Mouse (Mus musculus): Measurements from ENCODE around the gene Tspan1. TPM values are rescaled to one million over a fixed set of nuclear protein-coding genes. Genes with fewer than 3 reads are reported as not detected.

The Tspan1 gene
- polyA plus RNA-seq, 1 experiment from 2014 or later: 0.17 TPM

DNA sequence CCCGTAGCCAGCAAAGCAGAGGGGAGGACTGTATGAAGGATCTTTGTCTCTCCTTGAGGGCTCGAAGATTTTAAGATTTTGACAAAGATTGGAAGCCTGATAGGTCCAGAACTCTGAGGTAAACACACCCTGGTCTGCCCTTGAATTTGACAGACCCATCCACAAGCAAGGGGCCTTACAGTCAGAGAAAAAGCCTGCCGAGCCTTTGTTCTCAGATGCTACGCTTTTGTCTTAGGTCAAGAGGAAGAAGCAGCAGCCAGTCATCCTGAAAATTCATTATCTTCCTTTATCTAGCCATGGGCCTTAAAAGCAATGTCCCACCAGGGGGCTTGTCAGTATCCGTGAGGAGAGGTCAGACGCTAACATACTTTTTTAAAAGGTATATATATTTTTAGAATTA, 39.4 kb downstream of the Tspan1 start:
- no peaks in the 10 kb centered on the region for H3K27me3 ChIP-seq (ENCODE audit: control insufficient read depth, insufficient read depth, low read length)
- ATAC-seq (ENCODE audit: insufficient number of reproducible peaks, low FRiP score, low TSS enrichment, low read depth) (no peak), DNase-seq (ENCODE audit: low spot score) (no peak)
- H3K4me1 ChIP-seq (ENCODE audit: control insufficient read depth, insufficient read depth, low read length): peaks cover 5% of the 10 kb centered on the region; the same call in 1 of the 2 replicates
- H3K9me3 ChIP-seq (ENCODE audit: control insufficient read depth, low read length): no peaks in the 10 kb centered on the region
- 85% methylated on average over 6 of the region's 6 CpGs for WGBS
- H3K4me2 ChIP-seq (ENCODE audit: low read depth, severe bottlenecking): no peak overlapping the region
- no peaks in the 10 kb centered on the region for H3K36me3 ChIP-seq (ENCODE audit: control insufficient read depth, insufficient read depth, low read length)
- no peak overlapping the region for H3K4me3 ChIP-seq (ENCODE audit: low read depth, low read length)
- H3K9ac ChIP-seq (ENCODE audit: low read length): no peak overlapping the region
- H3K27ac ChIP-seq (replicated peaks; ENCODE audit: low read depth, low read length): no peak overlapping the region

DNA sequence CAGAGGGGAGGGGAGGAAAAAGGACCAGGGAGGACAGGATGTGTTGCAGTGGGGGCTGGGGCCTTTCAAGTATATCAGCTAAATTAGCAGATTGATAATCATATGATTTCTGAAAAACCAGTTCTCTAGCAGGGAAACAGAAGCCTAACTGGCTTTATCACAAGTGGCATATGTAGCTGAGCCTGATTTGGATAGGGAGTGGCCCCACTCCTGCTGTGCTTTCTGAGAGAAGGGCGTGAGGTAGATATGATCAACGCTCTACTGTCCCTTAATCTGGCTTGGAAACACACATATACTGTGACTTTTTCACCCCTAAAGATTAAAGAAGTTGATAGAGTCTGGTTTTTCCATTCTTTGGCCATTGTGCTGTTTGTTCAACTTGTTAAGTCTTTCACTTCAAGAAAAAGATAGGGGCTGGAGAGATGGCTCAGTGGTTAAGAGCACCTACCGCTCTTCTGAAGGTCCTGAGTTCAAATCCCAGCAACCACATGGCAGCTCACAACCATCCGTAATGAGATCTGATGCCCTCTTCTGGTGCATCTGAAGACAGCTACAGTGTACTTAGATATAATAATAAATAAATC, 41.5 kb downstream of the Tspan1 start:
- H3K27me3 ChIP-seq (ENCODE audit: control insufficient read depth, insufficient read depth, low read length): no peaks in the 10 kb centered on the region
- H3K36me3 ChIP-seq (ENCODE audit: control insufficient read depth, insufficient read depth, low read length): no peaks in the 10 kb centered on the region
- H3K4me2 ChIP-seq (ENCODE audit: low read depth, severe bottlenecking): no peak overlapping the region
- DNase-seq (ENCODE audit: low spot score) (no peak), ATAC-seq (ENCODE audit: insufficient number of reproducible peaks, low FRiP score, low TSS enrichment, low read depth) (no peak)
- 93% methylated on average over 4 of the region's 4 CpGs for WGBS
- no peak overlapping the region for H3K27ac ChIP-seq (replicated peaks; ENCODE audit: low read depth, low read length)
- H3K4me1 ChIP-seq (ENCODE audit: control insufficient read depth, insufficient read depth, low read length): peaks cover 8% of the 10 kb centered on the region; the same call in 1 of the 2 replicates
- H3K9ac ChIP-seq (ENCODE audit: low read length): no peak overlapping the region
- no peak overlapping the region for H3K4me3 ChIP-seq (ENCODE audit: low read depth, low read length)
- no peaks in the 10 kb centered on the region for H3K9me3 ChIP-seq (ENCODE audit: control insufficient read depth, low read length)

DNA sequence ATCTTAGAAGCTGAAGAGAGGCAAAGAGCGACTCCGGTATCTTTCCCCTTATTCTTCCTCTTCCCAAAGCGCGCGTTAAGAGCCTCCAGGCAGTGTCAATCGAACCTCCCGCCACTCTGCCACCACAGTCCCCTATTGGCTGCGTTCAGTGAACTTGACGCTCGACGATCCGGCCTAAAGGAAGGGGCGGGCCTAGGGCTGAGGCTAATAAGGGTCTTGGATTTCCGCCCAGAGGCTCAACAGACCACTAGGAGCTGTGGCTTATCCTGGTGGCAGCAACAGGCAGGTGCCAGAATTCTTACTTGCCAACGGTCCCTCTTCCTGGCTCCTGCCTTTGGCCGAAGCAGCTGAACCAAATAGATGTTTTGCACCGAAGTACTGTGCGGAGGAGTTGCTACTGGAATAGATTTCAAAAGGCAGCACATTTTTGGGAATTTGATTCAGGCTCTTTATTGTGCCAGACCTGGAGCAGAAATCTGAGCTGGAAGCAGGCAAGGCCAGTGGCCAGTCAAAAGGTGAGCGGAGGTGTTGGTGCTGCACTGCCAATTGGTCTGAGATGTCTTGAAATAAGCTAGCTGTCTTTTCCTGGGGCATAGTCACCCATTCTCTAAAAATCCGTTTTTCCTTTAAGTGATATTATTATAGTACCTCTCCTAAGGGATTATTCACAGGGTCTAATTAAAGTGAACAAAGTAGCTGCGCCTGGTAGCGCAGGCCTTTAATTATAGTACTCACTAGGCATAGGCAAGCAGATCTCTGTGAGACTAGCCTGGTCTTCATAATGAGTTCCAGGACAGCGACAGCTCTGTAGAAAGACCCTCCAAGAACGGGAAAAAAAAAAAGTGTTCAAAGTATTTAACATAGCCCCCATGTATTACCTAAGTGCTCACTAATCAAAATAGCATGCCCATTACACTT, 43.5 kb downstream of the Tspan1 start, which contains the start of the genes Rad54l and Pomgnt1:
TSS of gene Rad54l (minus strand) at position 89 of the 918 bp plus-strand sequence.
TSS of gene Pomgnt1 (plus strand) at position 239 of the 918 bp plus-strand sequence.
- Histone ChIP-seq H3K4me1 (ENCODE audit: control insufficient read depth, insufficient read depth, low read length) (peaks cover 8% of the 10 kb centered on the region; the same call in 1 of the 2 replicates), H3K27ac (replicated peaks; ENCODE audit: low read depth, low read length) (peak within 1 kb of the TSS; percentile 36; the same call in 1 of the 2 replicates), H3K27me3 (ENCODE audit: control insufficient read depth, insufficient read depth, low read length) (no peaks in the 10 kb centered on the region), H3K4me3 (ENCODE audit: low read depth, low read length) (peak within 1 kb of the TSS; percentile 46), H3K36me3 (ENCODE audit: control insufficient read depth, insufficient read depth, low read length) (peaks cover 3% of the 10 kb centered on the region; the same call in 1 of the 2 replicates), H3K4me2 (ENCODE audit: low read depth, severe bottlenecking) (peak within 1 kb of the TSS; percentile 62), H3K9me3 (ENCODE audit: control insufficient read depth, low read length) (no peaks in the 10 kb centered on the region), H3K9ac (ENCODE audit: low read length) (peak within 1 kb of the TSS; percentile 65)
- DNase-seq (ENCODE audit: low spot score): peak; percentile 93
- ATAC-seq (ENCODE audit: insufficient number of reproducible peaks, low FRiP score, low TSS enrichment, low read depth): peak; percentile 98
- WGBS: 2% methylated on average over 24 of the region's 24 CpGs

DNA sequence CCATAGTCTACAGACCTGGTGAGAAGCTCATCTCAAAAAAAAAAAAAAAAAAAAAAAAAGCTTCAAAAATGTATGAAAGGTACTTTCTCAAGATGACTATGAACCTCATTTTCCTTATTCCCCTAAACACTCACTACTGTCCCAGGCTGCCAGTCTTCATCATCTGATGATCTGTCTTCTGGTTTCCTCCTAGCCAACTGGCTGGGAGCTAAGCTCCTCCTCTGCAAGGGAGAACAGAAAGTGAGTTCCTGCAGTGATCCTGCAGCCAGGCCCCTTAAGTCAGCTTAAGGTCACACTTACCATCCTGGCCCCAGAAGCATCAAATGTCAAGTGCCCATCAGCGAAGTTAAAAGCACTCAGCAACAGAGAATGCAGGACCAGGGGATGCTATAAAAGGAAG, 44.6 kb downstream of the Tspan1 start:
- Histone ChIP-seq H3K9me3 (ENCODE audit: control insufficient read depth, low read length) (no peaks in the 10 kb centered on the region), H3K4me2 (ENCODE audit: low read depth, severe bottlenecking) (peak overlapping the region; percentile 62), H3K4me3 (ENCODE audit: low read depth, low read length) (peak overlapping the region; percentile 46), H3K27me3 (ENCODE audit: control insufficient read depth, insufficient read depth, low read length) (no peaks in the 10 kb centered on the region), H3K27ac (replicated peaks; ENCODE audit: low read depth, low read length) (no peak overlapping the region), H3K4me1 (ENCODE audit: control insufficient read depth, insufficient read depth, low read length) (peaks cover 8% of the 10 kb centered on the region; the same call in 1 of the 2 replicates), H3K9ac (ENCODE audit: low read length) (peak overlapping the region; percentile 34), H3K36me3 (ENCODE audit: control insufficient read depth, insufficient read depth, low read length) (peaks cover 3% of the 10 kb centered on the region; the same call in 1 of the 2 replicates)
- 0% methylated on average over 1 of the region's 1 CpGs for WGBS
- ATAC-seq (ENCODE audit: insufficient number of reproducible peaks, low FRiP score, low TSS enrichment, low read depth) (no peak), DNase-seq (ENCODE audit: low spot score) (no peak)

Other genes with a start within 250 kb of the Tspan1 start
- gene Dmbx1, start 227.7 kb downstream of the Tspan1 start, polyA plus RNA-seq (2014; fragmentation: Nextera tagmentation; extraction: Ambion mirVana): 0.14 and 0.27 TPM in 2 replicates
- 0.35 and 0.55 TPM in 2 replicates for gene Faah, start 149.7 kb downstream of the Tspan1 start, polyA plus RNA-seq (2014; fragmentation: Nextera tagmentation; extraction: Ambion mirVana)
- 16.9 and 20.0 TPM in 2 replicates for gene Nsun4, start 113.7 kb downstream of the Tspan1 start, polyA plus RNA-seq (2014; fragmentation: Nextera tagmentation; extraction: Ambion mirVana)
- 470 and 488 TPM in 2 replicates for gene Uqcrh, start 92.5 kb downstream of the Tspan1 start, polyA plus RNA-seq (2014; fragmentation: Nextera tagmentation; extraction: Ambion mirVana)
- gene Lrrc41, start 92.3 kb downstream of the Tspan1 start, polyA plus RNA-seq (2014; fragmentation: Nextera tagmentation; extraction: Ambion mirVana): 81.4 and 81.6 TPM in 2 replicates
- 66.0 and 69.8 TPM in 2 replicates for gene Rad54l, start 43.9 kb downstream of the Tspan1 start, polyA plus RNA-seq (2014; fragmentation: Nextera tagmentation; extraction: Ambion mirVana)
- 57.0 and 62.4 TPM in 2 replicates for gene Pomgnt1, start 43.8 kb downstream of the Tspan1 start, polyA plus RNA-seq (2014; fragmentation: Nextera tagmentation; extraction: Ambion mirVana)
- gene Lurap1, start 16.3 kb downstream of the Tspan1 start, polyA plus RNA-seq (2014; fragmentation: Nextera tagmentation; extraction: Ambion mirVana): 2.0 and 2.4 TPM in 2 replicates
- not detected in 2 replicates for gene 1700042G07Rik, start 5.8 kb upstream of the Tspan1 start, polyA plus RNA-seq (2014; fragmentation: Nextera tagmentation; extraction: Ambion mirVana)
- gene Gm49337, start 5.8 kb upstream of the Tspan1 start, polyA plus RNA-seq (2014; fragmentation: Nextera tagmentation; extraction: Ambion mirVana): not detected in 2 replicates
- 43.5 and 46.2 TPM in 2 replicates for gene Pik3r3, start 54.0 kb upstream of the Tspan1 start, polyA plus RNA-seq (2014; fragmentation: Nextera tagmentation; extraction: Ambion mirVana)